Mouse (Mus musculus): ENCODE data around the gene Itpkb. TPM values are rescaled to one million over a fixed set of nuclear protein-coding genes. Genes with fewer than 3 reads are reported as not detected.

Itpkb gene
- polyA plus RNA-seq, 1 experiment, result 12.5 TPM

- TF ChIP-seq CTCF (IDR thresholded peaks at IDR 0.05; ENCODE audit: borderline replicate concordance, insufficient read depth, low read length) (no peak), POLR2A (IDR thresholded peaks at IDR 0.05; ENCODE audit: low read depth, low read length) (no peak)
- Histone ChIP-seq H3K4me1 (ENCODE audit: control insufficient read depth, insufficient read depth, low read length) (peaks cover 4% of the 10 kb centered on the region; the same call in 1 of the 2 replicates), H3K4me3 (ENCODE audit: insufficient read depth, low read length) (no peak overlapping the region), H3K27ac (ENCODE audit: insufficient read depth, low read length) (no peak overlapping the region)
Measured at GRCm38 (mm10) chr1:180299697-180300096, 30.6 kb upstream of the Itpkb start.

- Histone ChIP-seq H3K27ac (ENCODE audit: insufficient read depth, low read length) (no peak overlapping the region), H3K4me3 (ENCODE audit: insufficient read depth, low read length) (no peak overlapping the region), H3K4me1 (ENCODE audit: control insufficient read depth, insufficient read depth, low read length) (peaks cover 4% of the 10 kb centered on the region; the same call in 1 of the 2 replicates)
- no peak for TF ChIP-seq CTCF (IDR thresholded peaks at IDR 0.05; ENCODE audit: borderline replicate concordance, insufficient read depth, low read length)
- no peak for TF ChIP-seq POLR2A (IDR thresholded peaks at IDR 0.05; ENCODE audit: low read depth, low read length)
Measured at GRCm38 (mm10) chr1:180300292-180300691, 30.0 kb upstream of the Itpkb start.

- Histone ChIP-seq H3K4me3 (ENCODE audit: insufficient read depth, low read length) (no peak overlapping the region), H3K4me1 (ENCODE audit: control insufficient read depth, insufficient read depth, low read length) (peaks cover 4% of the 10 kb centered on the region; the same call in 1 of the 2 replicates), H3K27ac (ENCODE audit: insufficient read depth, low read length) (no peak overlapping the region)
- TF ChIP-seq POLR2A (IDR thresholded peaks at IDR 0.05; ENCODE audit: low read depth, low read length) (no peak), CTCF (IDR thresholded peaks at IDR 0.05; ENCODE audit: borderline replicate concordance, insufficient read depth, low read length) (no peak)
Measured at GRCm38 (mm10) chr1:180300997-180301396, 29.3 kb upstream of the Itpkb start.

DNA sequence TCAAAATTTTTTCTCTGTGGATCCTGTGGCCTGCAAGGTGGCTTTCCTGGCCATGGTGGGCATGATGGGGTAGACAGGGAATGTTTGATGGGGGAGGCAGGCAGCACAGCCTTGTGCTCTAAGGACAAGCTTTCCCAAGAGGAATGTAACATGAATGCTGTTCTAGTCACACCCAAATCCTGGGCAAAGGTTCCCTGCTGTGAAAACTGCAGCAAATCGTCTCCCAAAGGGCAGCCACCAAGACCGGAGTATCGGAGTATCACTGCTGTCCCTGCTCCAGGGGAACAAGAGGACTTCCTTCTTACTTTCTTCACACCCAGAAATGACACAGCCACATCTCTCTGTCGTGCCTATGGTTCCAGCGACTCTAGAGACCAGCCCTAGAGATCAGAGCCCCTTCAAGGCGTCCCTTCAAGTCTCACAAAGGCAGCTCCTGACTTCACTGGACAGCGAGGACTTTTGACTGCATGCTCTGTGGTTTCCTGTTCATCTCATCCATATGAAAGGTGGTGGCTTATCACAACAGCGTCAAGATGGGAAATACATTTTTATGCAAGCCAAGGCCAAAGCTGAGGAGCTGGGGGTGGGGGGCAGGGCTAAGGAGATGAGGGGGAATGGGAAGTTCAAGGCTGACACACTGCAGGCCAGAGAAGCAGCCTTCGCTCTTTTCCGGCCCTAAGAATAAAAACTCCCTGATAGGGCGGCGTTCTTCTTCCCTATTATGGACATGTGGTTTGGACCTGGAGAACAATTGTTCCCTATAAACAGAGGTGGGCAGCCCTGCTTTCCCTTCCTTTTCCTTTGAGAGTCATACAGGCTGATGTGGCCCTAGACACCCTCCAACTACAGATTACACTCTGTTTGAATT lies 27.8 kb upstream of the Itpkb start:
- TF ChIP-seq POLR2A (IDR thresholded peaks at IDR 0.05; ENCODE audit: low read depth, low read length), result no peak
- no peak for TF ChIP-seq CTCF (IDR thresholded peaks at IDR 0.05; ENCODE audit: borderline replicate concordance, insufficient read depth, low read length)
- Histone ChIP-seq H3K27ac (ENCODE audit: insufficient read depth, low read length) (no peak overlapping the region), H3K4me3 (ENCODE audit: insufficient read depth, low read length) (no peak overlapping the region), H3K4me1 (ENCODE audit: control insufficient read depth, insufficient read depth, low read length) (peaks cover 4% of the 10 kb centered on the region; the same call in 1 of the 2 replicates)

GRCm38 (mm10) chr1:180303600-180303999 lies 26.7 kb upstream of the Itpkb start:
- H3K27ac ChIP-seq (ENCODE audit: insufficient read depth, low read length), result no peak overlapping the region
- no peak overlapping the region for H3K4me3 ChIP-seq (ENCODE audit: insufficient read depth, low read length)
- peaks cover 4% of the 10 kb centered on the region; the same call in 1 of the 2 replicates for H3K4me1 ChIP-seq (ENCODE audit: control insufficient read depth, insufficient read depth, low read length)
- TF ChIP-seq POLR2A (IDR thresholded peaks at IDR 0.05; ENCODE audit: low read depth, low read length), result no peak
- TF ChIP-seq CTCF (IDR thresholded peaks at IDR 0.05; ENCODE audit: borderline replicate concordance, insufficient read depth, low read length), result no peak

DNA sequence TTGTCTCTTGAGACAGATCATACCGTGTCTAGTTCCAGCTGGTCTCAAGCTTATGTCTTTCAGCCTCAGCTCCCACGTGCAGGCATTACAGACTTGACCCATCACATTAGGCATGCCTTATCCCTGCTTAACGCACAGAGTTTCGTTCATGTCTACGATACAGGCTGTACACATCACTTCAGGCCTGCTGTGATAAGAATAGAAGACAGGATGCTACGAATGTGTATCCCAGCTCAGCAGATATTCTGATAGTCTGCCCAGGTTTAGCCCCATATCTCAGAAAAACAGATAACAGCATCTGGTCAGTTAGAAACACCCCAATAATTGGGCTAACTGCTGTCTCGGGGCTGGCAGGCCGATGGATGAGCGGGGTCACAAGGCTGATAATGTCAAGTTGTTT lies 23.4 kb upstream of the Itpkb start:
- H3K4me1 ChIP-seq (ENCODE audit: control insufficient read depth, insufficient read depth, low read length), result no peaks in the 10 kb centered on the region
- H3K27ac ChIP-seq (ENCODE audit: insufficient read depth, low read length), result no peak overlapping the region
- H3K4me3 ChIP-seq (ENCODE audit: insufficient read depth, low read length), result no peak overlapping the region
- TF ChIP-seq POLR2A (IDR thresholded peaks at IDR 0.05; ENCODE audit: low read depth, low read length) (no peak), CTCF (IDR thresholded peaks at IDR 0.05; ENCODE audit: borderline replicate concordance, insufficient read depth, low read length) (no peak)

DNA sequence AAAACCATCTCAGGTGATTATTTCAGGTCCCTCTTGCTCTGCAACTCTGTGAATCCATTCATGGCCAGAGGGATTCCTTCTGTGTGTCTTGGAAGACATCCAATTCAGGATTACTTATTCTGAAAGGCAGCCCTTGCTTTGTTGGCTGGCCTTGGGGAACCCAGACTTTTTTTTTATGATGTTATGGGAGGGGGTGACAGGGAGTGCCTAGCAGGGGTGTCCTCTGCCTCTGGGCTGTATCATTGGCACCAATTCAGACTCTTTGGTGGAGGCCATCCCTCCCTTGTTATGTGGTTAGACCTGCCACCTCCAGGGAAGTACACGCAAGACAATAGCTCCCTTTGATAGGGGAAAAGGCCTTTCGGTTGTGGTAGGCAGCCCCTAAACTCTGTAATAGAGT lies 22.6 kb upstream of the Itpkb start:
- TF ChIP-seq POLR2A (IDR thresholded peaks at IDR 0.05; ENCODE audit: low read depth, low read length), result no peak
- Histone ChIP-seq H3K4me3 (ENCODE audit: insufficient read depth, low read length) (no peak overlapping the region), H3K4me1 (ENCODE audit: control insufficient read depth, insufficient read depth, low read length) (no peaks in the 10 kb centered on the region; the same call in 1 of the 2 replicates), H3K27ac (ENCODE audit: insufficient read depth, low read length) (no peak overlapping the region)

DNA sequence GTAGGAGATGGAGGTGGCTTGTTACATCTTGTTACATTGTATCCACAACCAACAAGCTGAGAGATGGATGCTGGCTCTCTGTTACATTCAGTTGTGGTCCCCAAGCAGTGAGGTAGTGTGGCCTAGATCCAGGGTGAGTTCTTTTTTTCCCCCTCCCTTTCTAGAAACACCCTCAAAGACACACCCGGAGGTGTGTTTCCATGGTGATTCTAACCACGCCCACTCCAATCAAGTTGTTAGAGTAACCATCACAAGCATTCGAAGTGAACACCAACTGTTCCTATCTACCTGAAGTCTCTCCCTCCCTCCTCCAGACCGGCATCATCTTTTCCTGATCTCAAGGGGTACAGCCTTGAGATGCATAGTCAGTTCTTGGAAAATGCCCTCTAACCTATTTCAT lies 21.4 kb upstream of the Itpkb start:
- no peak overlapping the region for H3K27ac ChIP-seq (ENCODE audit: insufficient read depth, low read length)
- TF ChIP-seq POLR2A (IDR thresholded peaks at IDR 0.05; ENCODE audit: low read depth, low read length) (no peak), CTCF (IDR thresholded peaks at IDR 0.05; ENCODE audit: borderline replicate concordance, insufficient read depth, low read length) (no peak)
- no peak overlapping the region for H3K4me3 ChIP-seq (ENCODE audit: insufficient read depth, low read length)
- no peaks in the 10 kb centered on the region; the same call in 1 of the 2 replicates for H3K4me1 ChIP-seq (ENCODE audit: control insufficient read depth, insufficient read depth, low read length)

DNA sequence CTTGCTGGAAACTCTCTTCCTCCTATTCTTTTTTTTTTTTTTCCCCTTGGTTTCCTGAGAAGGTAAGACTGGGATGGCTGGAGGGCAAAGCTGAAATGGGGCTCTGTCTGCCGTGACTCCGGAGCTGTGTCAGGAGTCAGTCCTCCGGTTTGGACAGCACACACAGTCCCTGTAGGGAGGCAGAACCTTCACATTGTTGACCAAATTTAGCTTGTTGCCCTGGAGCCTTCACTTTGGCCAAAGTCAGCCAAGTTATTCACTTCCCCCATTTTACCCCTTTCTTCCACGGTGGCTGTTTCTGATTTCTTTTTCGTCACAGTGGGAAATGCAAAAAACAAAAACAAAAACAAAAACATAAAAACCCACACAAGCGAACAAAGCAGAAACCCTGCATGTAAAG lies 18.0 kb upstream of the Itpkb start:
- Histone ChIP-seq H3K27ac (ENCODE audit: insufficient read depth, low read length) (no peak overlapping the region), H3K4me1 (ENCODE audit: control insufficient read depth, insufficient read depth, low read length) (peaks cover 8% of the 10 kb centered on the region; the same call in 1 of the 2 replicates), H3K4me3 (ENCODE audit: insufficient read depth, low read length) (no peak overlapping the region)
- TF ChIP-seq POLR2A (IDR thresholded peaks at IDR 0.05; ENCODE audit: low read depth, low read length) (no peak), CTCF (IDR thresholded peaks at IDR 0.05; ENCODE audit: borderline replicate concordance, insufficient read depth, low read length) (no peak)

- TF ChIP-seq CTCF (IDR thresholded peaks at IDR 0.05; ENCODE audit: borderline replicate concordance, insufficient read depth, low read length) (no peak), POLR2A (IDR thresholded peaks at IDR 0.05; ENCODE audit: low read depth, low read length) (no peak)
- Histone ChIP-seq H3K4me3 (ENCODE audit: insufficient read depth, low read length) (no peak overlapping the region), H3K27ac (ENCODE audit: insufficient read depth, low read length) (no peak overlapping the region), H3K4me1 (ENCODE audit: control insufficient read depth, insufficient read depth, low read length) (peaks cover 8% of the 10 kb centered on the region; the same call in 1 of the 2 replicates)
Measured at GRCm38 (mm10) chr1:180312792-180313311, 17.4 kb upstream of the Itpkb start.
